Mouse (Mus musculus) frontal cortex, postnatal 36 days (tissue): Measurements from ENCODE around the gene Tle3.

Experiments used
- DNase-seq, 2 experiments: peaks; one replicate each; pipeline ENCODE4 v3.0.0; 2022; ENCODE audit warnings: low spot score in 2 of 2

Gene Tle3

GRCm38 (mm10) chr9:61358933-61359332 lies 13.2 kb upstream of the Tle3 start:
- DNase-seq, result no peak

GRCm38 (mm10) chr9:61359741-61360140 lies 12.4 kb upstream of the Tle3 start:
- DNase-seq, result no peak

GRCm38 (mm10) chr9:61360163-61360562 lies 12.0 kb upstream of the Tle3 start:
- no peak for DNase-seq

- no peak for DNase-seq
Measured at GRCm38 (mm10) chr9:61360727-61361631, 11.2 kb upstream of the Tle3 start.

GRCm38 (mm10) chr9:61363194-61363593 lies 9.0 kb upstream of the Tle3 start:
- DNase-seq, result no peak

GRCm38 (mm10) chr9:61366108-61366507 lies 6.1 kb upstream of the Tle3 start:
- DNase-seq, result no peak

- DNase-seq, result no peak
Measured at GRCm38 (mm10) chr9:61367156-61367555, 5.0 kb upstream of the Tle3 start.

- no peak for DNase-seq
Measured at GRCm38 (mm10) chr9:61367857-61368566, 4.2 kb upstream of the Tle3 start.

- no peak for DNase-seq
Measured at GRCm38 (mm10) chr9:61368567-61369240, 3.5 kb upstream of the Tle3 start.

- peak; percentile 35 to 43 for DNase-seq
Measured at GRCm38 (mm10) chr9:61369316-61370273, 2.6 kb upstream of the Tle3 start.

GRCm38 (mm10) chr9:61370454-61370888 lies 1.7 kb upstream of the Tle3 start:
- peak; percentile 99 to 100 for DNase-seq

- DNase-seq, result peak; percentile 69 to 72
Measured at GRCm38 (mm10) chr9:61370889-61371754, 1.0 kb upstream of the Tle3 start.

GRCm38 (mm10) chr9:61372510-61372975 lies 377 bp downstream of the Tle3 start:
- DNase-seq, result no peak

- DNase-seq, result no peak
Measured at GRCm38 (mm10) chr9:61372976-61373633, 939 bp downstream of the Tle3 start.

GRCm38 (mm10) chr9:61373634-61373941 lies 1.4 kb downstream of the Tle3 start:
- DNase-seq, result no peak

- no peak for DNase-seq
Measured at GRCm38 (mm10) chr9:61373942-61374900, 2.1 kb downstream of the Tle3 start.

- no peak for DNase-seq
Measured at GRCm38 (mm10) chr9:61375002-61375401, 2.8 kb downstream of the Tle3 start.

GRCm38 (mm10) chr9:61375802-61376561 lies 3.8 kb downstream of the Tle3 start:
- DNase-seq, result no peak
